Mouse (Mus musculus): ENCODE results near the gene Gm6309. TPM values are rescaled to one million over a fixed set of nuclear protein-coding genes. Genes with fewer than 3 reads are reported as not detected.
"Not testable (repeated sequence)": the region's sequence is repeated elsewhere in the genome, so short reads cannot be mapped to it uniquely, and the experiment has no call there.

Gene Gm6309
- total and polyA plus RNA-seq, 2 experiments from 2014 or later: not detected

DNA sequence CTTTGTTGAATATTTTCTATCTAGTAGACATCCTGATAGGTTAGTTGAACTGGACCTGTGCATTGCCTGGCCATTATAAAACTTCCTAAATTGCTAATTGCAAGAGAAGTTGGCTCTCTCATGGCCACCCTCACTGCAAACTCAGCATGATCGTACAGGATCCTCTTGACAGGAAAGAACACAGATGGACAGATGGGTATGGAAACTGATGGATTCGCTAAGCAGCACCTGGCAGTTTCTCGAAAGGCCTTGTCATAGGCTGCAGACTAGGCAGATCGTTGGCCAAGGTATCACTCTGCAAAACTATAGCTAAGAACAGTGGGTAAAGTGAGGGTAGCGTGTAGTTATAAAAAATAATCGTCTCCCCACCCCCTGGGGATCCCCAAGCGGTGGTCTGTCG is 22.8 kb upstream of the Gm6309 start:
- Histone ChIP-seq H3K9ac (replicated peaks; ENCODE audit: low read depth, low read length) (no peak overlapping the region), H3K27me3 (ENCODE audit: control insufficient read depth, insufficient read depth, low read length) (no peaks in the 10 kb centered on the region)

DNA sequence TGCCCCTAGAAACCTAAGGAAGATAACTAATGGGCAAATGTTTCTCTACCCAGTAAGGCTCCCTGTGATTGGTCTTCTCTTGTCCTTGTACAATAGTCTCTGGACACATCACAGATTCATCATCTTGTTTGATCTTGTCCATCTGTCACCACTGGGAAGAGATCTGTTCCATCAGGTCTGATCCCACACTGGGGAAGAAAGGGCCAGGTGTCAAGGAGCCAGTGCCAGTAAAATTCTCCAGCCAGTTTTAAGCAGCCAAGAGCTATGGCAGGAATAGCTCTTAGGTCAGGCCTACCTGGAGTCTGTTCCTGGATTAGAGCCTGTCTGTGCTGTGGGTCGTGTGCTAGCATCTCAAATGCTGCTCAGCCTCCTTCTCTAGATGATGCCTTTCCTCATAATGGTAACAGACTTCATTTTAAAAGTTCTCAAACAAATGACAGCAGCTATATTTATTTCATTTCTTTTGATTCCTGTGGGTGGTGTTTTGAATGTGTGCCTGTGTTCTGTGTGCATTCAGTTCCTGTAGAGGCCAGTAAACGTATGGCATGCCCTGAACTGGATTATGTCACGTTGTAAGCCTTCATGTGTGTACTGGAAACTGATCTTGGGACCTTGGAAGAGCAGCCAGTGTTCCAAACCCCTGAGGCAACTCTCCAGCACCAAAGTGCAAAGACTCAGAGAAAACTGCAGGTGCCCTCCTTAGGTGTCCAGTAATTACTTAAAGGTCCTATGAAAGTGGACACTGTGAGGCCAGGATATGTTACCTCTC is 20.2 kb upstream of the Gm6309 start:
- H3K4me2 ChIP-seq (ENCODE audit: low read depth, low read length): no peak overlapping the region
- H3K36me3 ChIP-seq (replicated peaks; ENCODE audit: control insufficient read depth, insufficient read depth, low read length): no peaks in the 10 kb centered on the region
- H3K4me1 ChIP-seq (ENCODE audit: control insufficient read depth, insufficient read depth): no peaks in the 10 kb centered on the region
- no peaks in the 10 kb centered on the region for H3K27me3 ChIP-seq (ENCODE audit: control insufficient read depth, insufficient read depth, low read length)
- H3K9me3 ChIP-seq (replicated peaks; ENCODE audit: control insufficient read depth, low read length): no peaks in the 10 kb centered on the region
- H3K9ac ChIP-seq (replicated peaks; ENCODE audit: low read depth, low read length): no peak overlapping the region
- no peak overlapping the region for H3K27ac ChIP-seq (ENCODE audit: low read depth)
- 36% methylated on average over 3 of the region's 3 CpGs for WGBS
- DNase-seq (ENCODE audit: low spot score) (no peak), ATAC-seq (ENCODE audit: insufficient read depth, low read depth) (no peak)
- TF ChIP-seq CTCF (IDR thresholded peaks at IDR 0.05; ENCODE audit: low read depth): no peak
- no peak overlapping the region for H3K4me3 ChIP-seq (ENCODE audit: low read depth, low read length)

More for the DNA sequence above, 22.8 kb upstream of the Gm6309 start:
- Histone ChIP-seq H3K4me2 (ENCODE audit: low read depth, low read length) (no peak overlapping the region), H3K4me3 (ENCODE audit: low read depth, low read length) (no peak overlapping the region), H3K9me3 (replicated peaks; ENCODE audit: control insufficient read depth, low read length) (no peaks in the 10 kb centered on the region), H3K27ac (ENCODE audit: low read depth) (no peak overlapping the region), H3K4me1 (ENCODE audit: control insufficient read depth, insufficient read depth) (no peaks in the 10 kb centered on the region), H3K36me3 (replicated peaks; ENCODE audit: control insufficient read depth, insufficient read depth, low read length) (no peaks in the 10 kb centered on the region)
- TF ChIP-seq EP300 (IDR thresholded peaks at IDR 0.05; ENCODE audit: low read depth) (no peak), CTCF (IDR thresholded peaks at IDR 0.05; ENCODE audit: low read depth) (no peak)
- ATAC-seq (ENCODE audit: insufficient read depth, low read depth) (no peak), DNase-seq (ENCODE audit: low spot score) (no peak)
- 69% methylated on average over 8 of the region's 8 CpGs for WGBS

DNA sequence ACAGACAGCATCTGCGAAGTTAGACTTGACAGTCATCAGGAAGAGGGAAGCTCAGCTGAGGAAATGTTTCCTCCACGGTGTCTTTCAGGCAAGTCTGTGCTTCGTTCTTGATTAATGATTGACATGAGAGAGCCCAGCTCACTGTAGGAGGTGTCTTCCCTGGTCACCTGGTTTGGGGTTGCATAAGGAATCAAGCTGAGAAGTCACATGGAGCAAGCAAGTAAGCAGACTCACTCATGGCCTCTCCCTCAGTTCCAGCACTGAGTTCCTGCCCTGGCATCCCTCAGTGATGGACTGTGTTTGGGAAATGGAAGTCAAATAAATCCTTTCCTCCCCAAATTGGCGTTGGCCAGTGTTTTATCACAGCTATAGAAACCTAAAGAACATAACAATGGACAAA is 19.6 kb upstream of the Gm6309 start:
- Histone ChIP-seq H3K27ac (ENCODE audit: low read depth) (no peak overlapping the region), H3K9ac (replicated peaks; ENCODE audit: low read depth, low read length) (no peak overlapping the region), H3K4me1 (ENCODE audit: control insufficient read depth, insufficient read depth) (no peaks in the 10 kb centered on the region), H3K4me2 (ENCODE audit: low read depth, low read length) (no peak overlapping the region), H3K27me3 (ENCODE audit: control insufficient read depth, insufficient read depth, low read length) (no peaks in the 10 kb centered on the region), H3K36me3 (replicated peaks; ENCODE audit: control insufficient read depth, insufficient read depth, low read length) (no peaks in the 10 kb centered on the region), H3K4me3 (ENCODE audit: low read depth, low read length) (no peak overlapping the region), H3K9me3 (replicated peaks; ENCODE audit: control insufficient read depth, low read length) (no peaks in the 10 kb centered on the region)
- 60% methylated on average over 4 of the region's 4 CpGs for WGBS
- ATAC-seq (ENCODE audit: insufficient read depth, low read depth) (no peak), DNase-seq (ENCODE audit: low spot score) (no peak)
- TF ChIP-seq CTCF (IDR thresholded peaks at IDR 0.05; ENCODE audit: low read depth): no peak
- no peak for TF ChIP-seq EP300 (IDR thresholded peaks at IDR 0.05; ENCODE audit: low read depth)

DNA sequence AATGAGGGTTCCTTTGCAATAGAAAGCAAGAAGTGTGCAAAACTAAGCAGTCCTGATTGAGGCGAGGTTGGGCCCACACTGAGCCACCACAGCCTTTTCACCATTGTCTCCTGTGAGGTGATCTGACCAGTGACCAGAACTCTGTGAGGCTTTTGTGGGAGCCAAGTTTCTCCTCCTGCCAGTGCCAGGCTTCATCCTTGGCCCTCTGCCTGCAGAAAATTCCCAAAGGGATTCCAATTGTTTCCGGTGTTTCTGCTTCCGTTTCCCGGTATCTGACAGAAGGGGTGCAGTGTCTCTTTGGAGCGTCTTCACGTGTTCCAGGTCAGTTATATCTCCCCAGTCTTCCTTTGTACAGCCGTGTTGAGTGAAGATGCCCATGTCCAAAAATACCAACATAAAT is 18.2 kb upstream of the Gm6309 start:
- no peak for TF ChIP-seq EP300 (IDR thresholded peaks at IDR 0.05; ENCODE audit: low read depth)
- no peak overlapping the region for H3K4me2 ChIP-seq (ENCODE audit: low read depth, low read length)
- DNase-seq (ENCODE audit: low spot score) (no peak), ATAC-seq (ENCODE audit: insufficient read depth, low read depth) (no peak)
- no peaks in the 10 kb centered on the region for H3K27me3 ChIP-seq (ENCODE audit: control insufficient read depth, insufficient read depth, low read length)
- H3K36me3 ChIP-seq (replicated peaks; ENCODE audit: control insufficient read depth, insufficient read depth, low read length): no peaks in the 10 kb centered on the region
- no peak overlapping the region for H3K4me3 ChIP-seq (ENCODE audit: low read depth, low read length)
- WGBS: 67% methylated on average over 7 of the region's 7 CpGs
- H3K4me1 ChIP-seq (ENCODE audit: control insufficient read depth, insufficient read depth): no peaks in the 10 kb centered on the region
- no peak overlapping the region for H3K27ac ChIP-seq (ENCODE audit: low read depth)
- no peaks in the 10 kb centered on the region for H3K9me3 ChIP-seq (replicated peaks; ENCODE audit: control insufficient read depth, low read length)
- H3K9ac ChIP-seq (replicated peaks; ENCODE audit: low read depth, low read length): no peak overlapping the region

DNA sequence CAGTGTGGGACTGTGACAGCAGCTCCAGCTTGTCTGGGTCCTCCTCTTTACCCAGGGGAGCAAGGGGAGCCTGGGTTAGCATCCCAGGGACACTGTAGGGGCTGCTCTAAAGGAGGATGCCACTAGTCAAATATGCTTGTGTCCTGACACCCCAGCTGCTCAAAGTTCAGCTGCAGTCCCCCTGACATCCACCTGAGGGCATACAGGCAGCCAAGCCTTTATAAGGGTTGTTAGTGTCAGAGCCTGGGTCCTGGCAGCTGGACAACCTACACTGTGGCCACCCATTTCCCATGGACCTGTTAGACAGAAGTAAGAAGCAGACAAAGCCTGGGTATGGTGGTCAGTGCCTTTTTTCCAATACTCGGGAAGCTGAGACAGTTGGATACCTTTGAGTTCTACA is 17.6 kb upstream of the Gm6309 start:
- 81% methylated on average over 1 of the region's 1 CpGs for WGBS
- no peak for DNase-seq (ENCODE audit: low spot score)
- TF ChIP-seq EP300 (IDR thresholded peaks at IDR 0.05; ENCODE audit: low read depth) (no peak), CTCF (IDR thresholded peaks at IDR 0.05; ENCODE audit: low read depth) (peak; percentile 25)

DNA sequence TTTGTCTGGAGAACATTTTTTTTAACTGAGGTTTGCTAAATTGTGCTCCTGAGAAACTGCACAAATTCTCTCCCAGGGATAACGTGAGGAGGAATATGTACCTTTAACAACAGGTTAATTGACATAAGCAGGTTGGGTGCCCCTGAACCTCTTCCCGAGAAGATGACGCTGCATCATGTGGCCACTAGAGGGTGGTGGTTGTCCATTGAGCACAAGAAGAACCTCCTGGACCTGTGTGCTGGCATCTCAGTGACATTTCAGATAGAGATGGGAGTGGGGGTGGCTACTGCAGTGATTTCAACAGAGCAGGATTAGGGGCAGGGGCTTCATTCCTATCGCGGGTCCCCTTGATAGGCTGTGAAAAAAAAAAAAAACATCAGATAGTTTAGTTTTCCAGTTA is 16.9 kb upstream of the Gm6309 start:
- H3K4me3 ChIP-seq (ENCODE audit: low read depth, low read length); ATAC-seq (ENCODE audit: insufficient read depth, low read depth); H3K27ac ChIP-seq (ENCODE audit: low read depth); H3K4me2 ChIP-seq (ENCODE audit: low read depth, low read length); H3K9me3 ChIP-seq (replicated peaks; ENCODE audit: control insufficient read depth, low read length); H3K27me3 ChIP-seq (ENCODE audit: control insufficient read depth, insufficient read depth, low read length); H3K4me1 ChIP-seq (ENCODE audit: control insufficient read depth, insufficient read depth); H3K36me3 ChIP-seq (replicated peaks; ENCODE audit: control insufficient read depth, insufficient read depth, low read length); H3K9ac ChIP-seq (replicated peaks; ENCODE audit: low read depth, low read length): not testable (repeated sequence)
- 19% methylated on average over 5 of the region's 5 CpGs for WGBS
- TF ChIP-seq CTCF (IDR thresholded peaks at IDR 0.05; ENCODE audit: low read depth): peak; percentile 84
- DNase-seq (ENCODE audit: low spot score): peak; percentile 16

More for the DNA sequence above, 17.6 kb upstream of the Gm6309 start:
- Histone ChIP-seq H3K9me3 (replicated peaks; ENCODE audit: control insufficient read depth, low read length) (no peaks in the 10 kb centered on the region), H3K9ac (replicated peaks; ENCODE audit: low read depth, low read length) (no peak overlapping the region), H3K4me3 (ENCODE audit: low read depth, low read length) (no peak overlapping the region), H3K4me1 (ENCODE audit: control insufficient read depth, insufficient read depth) (no peaks in the 10 kb centered on the region), H3K27me3 (ENCODE audit: control insufficient read depth, insufficient read depth, low read length) (no peaks in the 10 kb centered on the region), H3K4me2 (ENCODE audit: low read depth, low read length) (no peak overlapping the region), H3K27ac (ENCODE audit: low read depth) (no peak overlapping the region), H3K36me3 (replicated peaks; ENCODE audit: control insufficient read depth, insufficient read depth, low read length) (no peaks in the 10 kb centered on the region)
- no peak for ATAC-seq (ENCODE audit: insufficient read depth, low read depth)

DNA sequence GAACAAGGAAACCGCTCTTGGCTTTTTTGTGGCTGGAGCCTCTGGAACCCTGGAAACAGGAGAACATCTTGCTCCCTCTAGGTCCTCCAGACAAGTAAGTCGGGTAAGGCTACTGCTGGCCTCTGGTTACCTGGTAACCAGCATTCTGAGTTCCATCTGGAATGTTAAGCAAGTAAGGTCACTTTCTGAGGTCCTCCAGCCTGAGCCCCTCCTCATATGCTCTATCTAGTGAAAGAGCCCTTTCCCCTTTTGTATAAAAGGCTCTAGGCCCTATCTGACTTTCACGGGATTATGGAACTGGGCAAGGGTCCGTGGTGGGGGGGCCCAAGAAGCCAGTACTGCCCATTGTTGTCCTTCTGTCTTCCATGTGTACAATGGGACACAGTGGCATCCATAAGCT is 14.7 kb upstream of the Gm6309 start, which contains the start of gene 1700001J03Rik:
1700001J03Rik (minus strand) TSS at position 101 of the 400 bp plus-strand sequence.
- not testable (repeated sequence) for H3K36me3 ChIP-seq (replicated peaks; ENCODE audit: control insufficient read depth, insufficient read depth, low read length); DNase-seq (ENCODE audit: low spot score); H3K4me2 ChIP-seq (ENCODE audit: low read depth, low read length); H3K27me3 ChIP-seq (ENCODE audit: control insufficient read depth, insufficient read depth, low read length); H3K27ac ChIP-seq (ENCODE audit: low read depth); H3K9me3 ChIP-seq (replicated peaks; ENCODE audit: control insufficient read depth, low read length); H3K4me1 ChIP-seq (ENCODE audit: control insufficient read depth, insufficient read depth); H3K9ac ChIP-seq (replicated peaks; ENCODE audit: low read depth, low read length); H3K4me3 ChIP-seq (ENCODE audit: low read depth, low read length); ATAC-seq (ENCODE audit: insufficient read depth, low read depth)
- WGBS: 69% methylated on average over 4 of the region's 4 CpGs

DNA sequence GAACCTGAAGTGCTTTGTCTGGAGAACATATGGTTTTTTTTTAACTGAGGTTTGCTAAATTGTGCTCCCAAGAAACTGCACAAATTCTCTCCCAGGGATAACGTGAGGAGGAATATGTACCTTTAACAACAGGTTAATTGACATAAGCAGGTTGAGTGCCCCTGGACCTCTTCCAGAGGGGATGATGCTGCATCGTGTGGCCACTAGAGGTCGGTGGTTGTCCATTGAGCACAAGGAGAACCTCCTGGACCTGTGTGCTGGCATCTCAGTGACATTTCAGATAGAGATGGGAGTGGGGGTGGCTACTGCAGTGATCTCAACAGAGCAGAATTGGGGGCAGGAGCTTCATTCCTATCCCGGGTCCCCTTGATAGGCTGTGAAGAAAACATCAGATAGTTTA is 2.2 kb upstream of the Gm6309 start:
- not testable (repeated sequence) for H3K9me3 ChIP-seq (replicated peaks; ENCODE audit: control insufficient read depth, low read length); H3K27ac ChIP-seq (ENCODE audit: low read depth); H3K27me3 ChIP-seq (ENCODE audit: control insufficient read depth, insufficient read depth, low read length); ATAC-seq (ENCODE audit: insufficient read depth, low read depth); H3K9ac ChIP-seq (replicated peaks; ENCODE audit: low read depth, low read length); H3K4me3 ChIP-seq (ENCODE audit: low read depth, low read length); H3K4me2 ChIP-seq (ENCODE audit: low read depth, low read length); H3K36me3 ChIP-seq (replicated peaks; ENCODE audit: control insufficient read depth, insufficient read depth, low read length); H3K4me1 ChIP-seq (ENCODE audit: control insufficient read depth, insufficient read depth); DNase-seq (ENCODE audit: low spot score)
- 48% methylated on average over 4 of the region's 4 CpGs for WGBS

Data from heart, postnatal 0 days (tissue).